Mouse (Mus musculus) intestine, postnatal 0 days (tissue): ENCODE data around the gene Foxp2. TPM values are rescaled to one million over a fixed set of nuclear protein-coding genes. Genes with fewer than 3 reads are reported as not detected.

ENCODE experiments used
- ATAC-seq: fragments of 200-750 bp; cut with Nextera tagmentation; 2 replicates; pipeline ENCODE4 v1.8.0; 2017; ENCODE audit warnings: mild to moderate bottlenecking, moderate TSS enrichment, moderate library complexity
- H3K27ac ChIP-seq: fragments of 300-500 bp; sonication (generic); 2 replicates; pipeline ENCODE4 v1.5.1; 2014; ENCODE audit warnings: mild to moderate bottlenecking, low read depth, low read length, moderate library complexity
- H3K27me3 ChIP-seq: fragments of 300-500 bp; sonication (generic); replicated peaks from 2 replicates; pipeline ENCODE4 v1.6.1; 2014; ENCODE audit warnings: low read length, mixed read lengths; ENCODE audit not compliant: control insufficient read depth, insufficient read depth
- H3K36me3 ChIP-seq: fragments of 300-500 bp; sonication (generic); 2 replicates; pipeline ENCODE4 v1.6.1; 2014; ENCODE audit warnings: mild to moderate bottlenecking, moderate library complexity; ENCODE audit not compliant: control insufficient read depth, insufficient read depth
- H3K4me1 ChIP-seq: fragments of 300-500 bp; sonication (generic); replicated peaks from 2 replicates; pipeline ENCODE4 v1.6.1; 2014; ENCODE audit warnings: antibody characterized with exemption, low read length, mixed read lengths; ENCODE audit not compliant: control insufficient read depth, insufficient read depth
- H3K4me2 ChIP-seq: fragments of 300-500 bp; sonication (generic); replicated peaks from 2 replicates; pipeline ENCODE4 v1.6.1; 2014; ENCODE audit warnings: low read depth, mild to moderate bottlenecking, moderate library complexity
- H3K4me3 ChIP-seq: fragments of 300-500 bp; sonication (generic); 2 replicates; pipeline ENCODE4 v1.5.1; 2014; ENCODE audit warnings: low read depth, low read length
- H3K9ac ChIP-seq: fragments of 300-500 bp; sonication (generic); 2 replicates; pipeline ENCODE4 v1.6.1; 2014; ENCODE audit warnings: mild to moderate bottlenecking, low read depth, low read length
- H3K9me3 ChIP-seq: fragments of 300-500 bp; sonication (generic); 2 replicates; pipeline ENCODE4 v1.6.1; 2016; ENCODE audit warnings: mixed run types; ENCODE audit not compliant: control insufficient read depth
- CTCF ChIP-seq: sonication (generic); IDR thresholded peaks from 2 replicates; pipeline ENCODE4 v1.5.1; 2016; ENCODE audit warnings: low read depth, mild to moderate bottlenecking, control low read depth, antibody characterized with exemption, moderate library complexity
- WGBS: fragments of 180-500 bp; shearing (Covaris S2); extraction: QIAGEN DNeasy Blood & Tissue Kit; methylation state at CpG from one replicate; pipeline ENCODE4 v1.1.7; 2014; 5-methylcytosine and 5-hydroxymethylcytosine counted together
- polyA plus RNA-seq: library from polyadenylated mRNA; unstranded; fragments of >200 nt; fragmentation: Nextera tagmentation; extraction: Ambion mirVana; gene quantifications from 2 replicates; pipeline ENCODE4 v1.2.1, GENCODE M21; 2015

Gene Foxp2
- polyA plus RNA-seq, 1 experiment from 2014 or later, result 5.4 TPM

DNA sequence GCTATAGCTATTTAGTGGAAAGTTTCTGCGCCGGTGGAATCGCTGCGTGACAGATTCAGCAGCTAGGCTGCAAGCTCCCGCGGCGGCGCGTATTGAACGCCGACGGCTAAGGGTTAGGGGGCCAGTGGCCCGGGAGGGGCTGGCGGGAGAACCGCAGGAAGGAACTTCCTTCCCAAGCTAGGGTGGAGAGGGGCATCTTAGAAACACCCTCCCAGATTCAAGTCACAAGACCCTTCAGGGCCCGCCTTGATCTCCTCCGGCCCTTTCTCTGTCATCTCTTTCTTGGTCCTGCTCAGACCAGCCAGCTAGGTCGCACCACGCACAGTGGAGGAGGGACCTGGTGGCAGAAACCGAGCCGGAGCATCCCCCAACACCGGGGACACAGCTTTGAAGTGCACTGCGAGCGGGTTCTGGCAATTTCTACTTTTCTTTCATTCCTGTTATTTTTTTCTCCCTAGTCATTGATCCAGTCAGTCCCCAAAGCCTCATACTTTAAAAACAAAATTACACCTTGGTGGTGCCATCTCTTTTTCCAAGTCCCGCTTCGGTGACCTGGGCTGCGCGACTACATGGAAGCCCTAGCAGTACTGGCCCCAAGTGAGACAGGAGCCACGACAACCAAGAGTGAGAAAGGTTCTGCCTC lies 1.1 kb upstream of the Foxp2 start:
- Histone ChIP-seq H3K4me1 (no peaks in the 10 kb centered on the region), H3K9ac (no peak overlapping the region), H3K27me3 (peaks cover 39% of the 10 kb centered on the region), H3K36me3 (no peaks in the 10 kb centered on the region), H3K4me2 (peak overlapping the region; percentile 96), H3K27ac (no peak overlapping the region), H3K9me3 (no peaks in the 10 kb centered on the region), H3K4me3 (peak overlapping the region; percentile 60)
- no peak for ATAC-seq
- 2% methylated on average over 29 of the region's 29 CpGs for WGBS
- TF ChIP-seq CTCF, result no peak

DNA sequence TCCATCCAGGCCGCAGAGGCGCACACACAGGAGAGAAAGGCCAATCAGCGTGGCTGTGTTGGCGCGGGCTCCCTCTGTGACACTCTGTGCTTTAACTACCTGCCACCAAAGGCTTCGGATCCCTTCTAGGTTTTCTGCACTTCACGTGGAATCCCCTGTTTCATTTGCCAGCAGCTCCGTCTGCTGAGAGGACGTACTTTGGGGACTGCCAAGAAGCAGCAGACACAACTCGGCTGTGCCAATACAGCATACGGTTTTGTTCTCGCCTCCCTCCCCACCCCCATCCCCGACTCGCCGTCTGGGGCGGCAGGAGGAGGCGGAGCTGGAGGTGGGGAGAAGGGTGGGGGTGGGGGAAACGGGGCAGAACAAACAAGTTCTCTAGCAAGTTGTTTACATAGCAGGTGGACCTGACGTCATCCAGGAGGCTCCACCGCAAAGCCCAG lies 549 bp upstream of the Foxp2 start:
- H3K4me3 ChIP-seq, result peak overlapping the region; percentile 60

DNA sequence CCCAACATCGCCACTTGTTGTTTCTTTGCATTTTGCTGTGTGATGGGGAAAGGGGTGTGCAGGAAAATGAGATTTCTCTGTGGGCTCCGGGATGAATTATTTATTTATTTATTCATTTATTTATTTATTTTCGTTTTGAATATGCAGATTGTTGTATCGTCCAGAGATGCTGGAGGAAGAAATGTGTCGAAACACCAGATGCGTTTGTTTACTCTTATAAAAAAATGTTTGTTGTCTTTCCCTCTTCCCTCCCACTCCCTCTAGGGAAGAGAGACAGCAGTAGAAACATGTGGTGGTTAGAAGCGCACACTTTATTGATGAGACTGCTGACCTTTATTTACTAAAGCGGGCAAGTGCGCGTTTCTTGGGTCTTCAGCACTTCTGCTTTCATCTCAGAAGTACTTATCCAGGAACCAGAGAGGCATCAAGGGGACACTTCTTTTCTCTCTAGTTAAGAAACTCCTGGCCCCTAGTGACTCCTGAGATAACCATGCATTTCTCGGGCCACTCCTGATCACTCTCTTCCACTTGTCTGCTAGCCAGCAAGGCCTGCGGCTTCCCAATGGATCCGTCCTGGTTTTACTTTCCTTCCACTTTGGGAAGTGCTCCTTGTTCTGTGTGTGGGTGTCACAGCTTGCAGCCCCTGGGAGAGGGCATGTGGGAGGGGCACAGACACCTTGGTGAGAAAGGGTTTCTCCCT lies 972 bp downstream of the Foxp2 start:
- Histone ChIP-seq H3K4me2 (peak overlapping the region; percentile 96), H3K27me3 (peaks cover 39% of the 10 kb centered on the region), H3K4me3 (peak overlapping the region; percentile 60), H3K36me3 (no peaks in the 10 kb centered on the region), H3K9ac (0 out of 2 replicates have a peak overlapping the region, but pooled peaks have one; percentile 53), H3K4me1 (no peaks in the 10 kb centered on the region), H3K9me3 (no peaks in the 10 kb centered on the region), H3K27ac (0 out of 2 replicates have a peak overlapping the region, but pooled peaks have one; percentile 35)
- ATAC-seq, result no peak
- TF ChIP-seq CTCF, result no peak
- 12% methylated on average over 13 of the region's 13 CpGs for WGBS

More for the DNA sequence above, 549 bp upstream of the Foxp2 start:
- H3K36me3 ChIP-seq, result no peaks in the 10 kb centered on the region
- H3K9ac ChIP-seq, result no peak overlapping the region
- no peaks in the 10 kb centered on the region for H3K9me3 ChIP-seq
- H3K4me1 ChIP-seq, result no peaks in the 10 kb centered on the region
- no peak for TF ChIP-seq CTCF
- no peak overlapping the region for H3K27ac ChIP-seq
- 1% methylated on average over 20 of the region's 20 CpGs for WGBS
- H3K27me3 ChIP-seq, result peaks cover 39% of the 10 kb centered on the region
- ATAC-seq, result peak; percentile 59
- H3K4me2 ChIP-seq, result peak overlapping the region; percentile 96

DNA sequence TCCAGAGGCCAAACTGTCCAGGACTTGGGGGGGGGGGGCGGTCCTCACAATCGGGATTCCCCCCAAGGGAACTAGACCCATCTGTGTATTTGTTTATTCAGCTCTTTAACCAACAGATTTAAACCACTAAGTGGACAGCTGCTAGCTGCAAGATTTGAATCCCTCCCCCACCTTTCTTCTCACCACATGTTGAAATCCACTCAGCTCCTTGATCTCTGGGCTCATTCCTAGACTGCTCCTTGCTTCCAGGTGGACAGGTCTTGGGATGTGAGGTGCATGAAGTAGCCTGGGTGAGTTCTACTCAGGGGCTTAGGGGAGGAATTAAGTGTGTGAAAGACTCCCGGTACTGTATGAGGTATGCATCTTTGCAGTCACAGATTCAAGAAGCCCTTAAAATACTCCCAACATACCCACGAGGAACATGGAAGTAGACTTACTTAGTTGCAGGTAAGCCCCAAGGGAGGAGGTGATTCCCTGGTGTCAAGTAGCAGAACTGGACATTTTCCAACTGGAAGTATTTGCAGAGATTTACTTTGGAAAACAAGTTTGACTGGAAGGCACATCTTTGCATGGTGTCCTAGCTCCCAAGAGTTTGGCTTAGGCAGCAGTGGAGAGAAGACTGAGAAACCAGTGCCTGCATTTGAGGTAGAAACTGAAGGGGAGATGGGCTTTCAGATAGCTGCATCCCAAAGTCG lies 2.3 kb downstream of the Foxp2 start:
- no peak overlapping the region for H3K9ac ChIP-seq
- 27% methylated on average over 5 of the region's 5 CpGs for WGBS
- no peak for ATAC-seq

DNA sequence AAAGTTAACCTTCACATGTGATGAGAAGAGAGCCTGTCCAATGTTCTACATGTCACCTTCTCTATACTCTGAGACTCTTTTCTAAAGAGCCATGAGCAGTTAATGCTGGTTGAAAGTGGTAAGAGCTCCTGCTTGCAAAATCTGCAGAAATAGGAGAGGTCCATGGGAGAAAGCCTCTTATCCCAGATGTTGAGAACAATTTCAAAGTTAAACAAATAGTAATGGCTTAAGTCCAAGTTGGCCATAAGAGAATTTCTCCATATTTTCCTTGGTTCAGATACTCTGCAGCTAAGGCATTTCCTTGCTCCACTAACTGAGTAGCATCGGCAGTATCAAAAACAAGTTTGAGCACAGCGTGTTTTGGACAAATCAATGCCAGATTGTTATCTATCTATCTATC lies 13.9 kb downstream of the Foxp2 start:
- Histone ChIP-seq H3K9ac (no peak overlapping the region), H3K27me3 (no peaks in the 10 kb centered on the region), H3K4me1 (no peaks in the 10 kb centered on the region), H3K36me3 (no peaks in the 10 kb centered on the region), H3K4me2 (no peak overlapping the region), H3K4me3 (no peak overlapping the region), H3K9me3 (no peaks in the 10 kb centered on the region), H3K27ac (no peak overlapping the region)
- no peak for TF ChIP-seq CTCF
- ATAC-seq, result no peak
- WGBS, result 67% methylated on average over 2 of the region's 2 CpGs

More for the DNA sequence above, 2.3 kb downstream of the Foxp2 start:
- no peaks in the 10 kb centered on the region for H3K4me1 ChIP-seq
- H3K27ac ChIP-seq, result no peak overlapping the region
- no peaks in the 10 kb centered on the region for H3K36me3 ChIP-seq
- peak overlapping the region; percentile 96 for H3K4me2 ChIP-seq
- no peak overlapping the region for H3K4me3 ChIP-seq
- peaks cover 27% of the 10 kb centered on the region for H3K27me3 ChIP-seq
- no peaks in the 10 kb centered on the region for H3K9me3 ChIP-seq
- no peak for TF ChIP-seq CTCF

DNA sequence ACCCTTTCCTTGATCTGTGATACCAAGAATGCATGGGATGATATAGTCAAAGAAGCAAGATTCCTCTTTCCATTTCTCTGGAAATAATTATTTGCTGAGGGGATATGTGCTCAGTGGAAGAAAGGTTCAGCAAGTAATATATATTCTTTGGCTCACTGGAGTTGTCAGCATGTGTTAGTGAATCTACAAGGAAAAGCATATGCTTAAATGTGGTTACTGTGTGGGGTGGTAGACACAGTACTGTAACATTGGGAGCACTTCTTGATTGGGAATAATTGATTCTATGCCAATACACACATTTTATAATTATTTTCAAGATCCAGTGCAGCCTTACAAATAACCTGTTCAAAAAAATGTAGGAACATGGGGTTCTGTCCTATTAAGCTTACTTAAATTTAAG lies 21.6 kb downstream of the Foxp2 start:
- Histone ChIP-seq H3K36me3 (no peaks in the 10 kb centered on the region), H3K4me1 (no peaks in the 10 kb centered on the region), H3K4me3 (no peak overlapping the region), H3K9me3 (no peaks in the 10 kb centered on the region), H3K4me2 (no peak overlapping the region), H3K27me3 (no peaks in the 10 kb centered on the region), H3K9ac (no peak overlapping the region), H3K27ac (no peak overlapping the region)
- ATAC-seq, result no peak
- no peak for TF ChIP-seq CTCF
